Mouse (Mus musculus) brain, embryonic 14.5 days (tissue): ENCODE measurements around the gene Kremen1.

Experiments
- CTCF ChIP-seq: fragments of 200-500 bp; IDR thresholded peaks from 2 replicates; pipeline ENCODE4 v1.5.1; 2012; ENCODE audit warnings: inconsistent platforms, mild to moderate bottlenecking, moderate library complexity, borderline replicate concordance; ENCODE audit not compliant: insufficient read depth, insufficient read length; ENCODE audit errors: extremely low read depth
- POLR2A ChIP-seq: fragments of 200-500 bp; IDR thresholded peaks from 2 replicates; pipeline ENCODE4 v1.6.1; 2012; ENCODE audit warnings: mild to moderate bottlenecking, inconsistent platforms, borderline replicate concordance; ENCODE audit not compliant: poor library complexity, insufficient read depth, insufficient read length, severe bottlenecking; ENCODE audit errors: extremely low read depth

DNA sequence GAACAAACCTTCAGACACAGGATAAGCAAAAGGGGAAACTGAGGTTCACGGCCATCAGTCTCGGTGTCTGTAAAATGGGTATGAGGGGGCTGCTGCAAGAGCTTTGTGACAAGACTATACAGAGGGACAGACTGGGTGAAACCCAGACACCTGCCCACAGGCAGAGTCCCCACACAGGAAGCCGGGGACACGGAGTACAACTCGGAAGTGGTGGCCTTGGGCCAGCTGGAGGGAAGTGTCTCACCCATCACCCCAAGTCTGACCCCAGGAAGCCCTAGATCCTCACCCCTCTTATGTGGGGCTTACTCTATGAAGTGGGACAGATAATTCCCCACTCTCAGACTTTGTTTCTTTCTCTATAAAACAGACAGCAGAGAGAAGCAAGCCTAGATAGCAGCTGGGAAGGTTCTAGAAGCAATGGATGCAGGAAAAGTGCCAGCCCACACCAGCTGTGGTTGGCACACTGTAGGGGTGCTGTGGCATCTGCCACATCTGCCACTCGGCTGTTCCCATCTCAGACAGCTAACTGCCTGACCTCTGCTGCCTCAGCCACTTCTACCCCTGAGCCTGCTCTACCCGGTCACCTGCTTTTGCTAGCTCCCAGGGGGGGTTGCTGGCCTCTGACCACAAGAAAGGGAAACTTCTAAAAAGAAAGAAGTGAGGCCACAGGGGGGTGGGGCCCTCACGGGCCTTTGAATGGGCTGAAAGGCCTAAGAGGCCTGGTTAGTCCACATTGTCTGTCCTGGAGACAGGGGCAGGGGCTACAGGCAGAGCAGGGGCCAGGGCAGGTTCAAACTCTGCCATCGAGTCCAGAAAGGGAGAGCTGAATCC, 110.7 kb downstream of the Kremen1 start:
- TF ChIP-seq POLR2A (no peak), CTCF (no peak)
